Mouse (Mus musculus): ENCODE data around the gene Rps6ka1. TPM values are rescaled to one million over a fixed set of nuclear protein-coding genes. Genes with fewer than 3 reads are reported as not detected.
A peak's percentile ranks its signal among the peaks of the same experiment; 100 is the strongest.

Gene Rps6ka1
- polyA plus RNA-seq, 1 experiment from 2014 or later, result 34.9 TPM

DNA sequence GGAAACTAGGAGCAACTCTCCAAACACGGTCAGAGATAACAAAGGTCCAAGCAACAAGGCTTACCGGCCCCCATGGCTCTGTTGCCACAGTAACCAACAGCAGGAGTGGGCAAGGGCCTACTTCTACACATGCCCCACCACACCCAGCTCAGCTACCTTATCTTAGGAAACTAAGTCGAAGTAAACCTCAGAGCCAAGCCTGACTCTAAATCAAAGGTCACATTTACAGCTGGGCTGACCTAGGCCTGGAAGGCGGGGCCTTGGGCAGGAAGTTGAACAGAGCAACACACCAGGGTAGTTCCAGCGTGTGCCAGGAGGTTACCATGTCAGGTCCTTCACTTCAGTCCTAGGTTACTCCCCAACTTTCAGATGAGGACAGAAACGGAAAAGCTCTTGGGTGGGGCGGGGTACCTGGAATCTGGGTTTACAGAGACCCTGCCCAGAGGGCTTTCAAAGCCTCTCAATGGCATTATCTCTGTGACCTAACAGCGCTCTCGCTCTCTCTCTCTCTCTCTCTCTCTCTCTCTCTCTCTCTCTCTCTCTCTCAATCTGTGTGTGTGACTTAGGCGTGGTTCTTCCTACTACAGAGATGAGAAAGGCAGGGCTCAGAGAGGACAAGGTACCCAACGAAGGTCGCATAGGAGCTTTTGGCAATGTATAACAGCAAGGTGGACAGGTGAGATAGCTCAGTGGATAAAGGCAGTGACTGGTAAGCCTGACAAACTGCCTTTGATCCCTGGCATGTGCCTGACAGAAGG lies 8.3 kb downstream of the Rps6ka1 start:
- ATAC-seq (replicated peaks; ENCODE audit: insufficient number of reproducible peaks, low FRiP score, low TSS enrichment, low read depth) (no peak), DNase-seq (ENCODE audit: low spot score) (no peak)
- 83% methylated on average over 12 of the region's 12 CpGs for WGBS
- H3K4me1 ChIP-seq (ENCODE audit: control insufficient read depth, insufficient read depth, low read length), result peaks cover 4% of the 10 kb centered on the region; the same call in 1 of the 2 replicates
- no peak overlapping the region for H3K4me3 ChIP-seq (ENCODE audit: low read depth, low read length)
- H3K4me2 ChIP-seq (ENCODE audit: low read depth, low read length), result no peak overlapping the region
- no peaks in the 10 kb centered on the region for H3K9me3 ChIP-seq (replicated peaks; ENCODE audit: control insufficient read depth, low read length)
- no peak overlapping the region for H3K27ac ChIP-seq (replicated peaks; ENCODE audit: low read depth, low read length)
- H3K27me3 ChIP-seq (ENCODE audit: control insufficient read depth, insufficient read depth, low read length), result no peaks in the 10 kb centered on the region
- H3K9ac ChIP-seq (replicated peaks; ENCODE audit: low read length), result no peak overlapping the region
- no peaks in the 10 kb centered on the region for H3K36me3 ChIP-seq (replicated peaks; ENCODE audit: control insufficient read depth, insufficient read depth, low read depth, low read length)

DNA sequence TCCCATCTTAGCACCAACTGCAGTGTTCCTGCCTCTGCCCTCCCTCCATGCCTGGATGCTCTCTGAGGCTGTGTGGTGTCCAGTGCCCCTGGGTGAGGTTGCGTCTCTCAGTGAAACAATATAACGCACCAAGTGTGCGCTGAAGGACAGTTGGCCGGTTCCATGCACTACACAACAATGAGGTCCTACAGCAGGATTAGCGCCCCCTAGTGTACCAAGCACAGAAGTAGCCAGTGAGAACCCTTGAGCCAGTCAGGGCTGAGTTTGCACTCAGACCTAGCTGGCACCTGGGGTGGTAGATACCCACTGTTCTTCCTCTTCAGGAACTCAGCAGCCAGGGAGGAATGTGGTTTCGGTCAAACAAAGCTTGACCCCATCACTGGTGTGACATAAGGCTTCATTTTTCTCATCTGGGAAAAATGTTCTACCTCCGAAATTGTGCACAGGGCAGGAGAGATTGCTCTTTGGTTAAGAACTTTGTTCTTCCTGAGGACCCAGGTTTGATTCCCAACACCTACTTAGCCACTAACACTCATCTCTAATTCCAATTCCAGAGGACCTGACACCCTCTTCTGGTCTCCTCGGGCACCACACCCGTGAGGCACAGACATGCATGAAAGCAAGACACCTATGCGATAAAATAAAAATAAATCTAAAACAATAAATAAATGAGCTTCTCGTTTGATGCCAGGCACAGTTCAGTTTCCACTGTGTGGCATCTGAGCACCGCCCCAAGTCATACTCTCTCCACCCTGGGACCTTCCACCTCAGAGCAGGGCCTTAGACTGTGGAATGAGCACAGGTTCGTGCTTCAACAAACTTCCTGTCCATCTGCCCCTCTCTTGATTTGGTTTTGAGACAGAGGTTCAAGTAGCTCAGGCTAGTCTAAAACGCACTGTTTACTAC lies 9.5 kb downstream of the Rps6ka1 start:
- H3K9ac ChIP-seq (replicated peaks; ENCODE audit: low read length), result no peak overlapping the region
- no peak overlapping the region for H3K27ac ChIP-seq (replicated peaks; ENCODE audit: low read depth, low read length)
- peaks cover 4% of the 10 kb centered on the region; the same call in 1 of the 2 replicates for H3K4me1 ChIP-seq (ENCODE audit: control insufficient read depth, insufficient read depth, low read length)
- H3K4me3 ChIP-seq (ENCODE audit: low read depth, low read length), result no peak overlapping the region
- DNase-seq (ENCODE audit: low spot score), result peak; percentile 25
- H3K36me3 ChIP-seq (replicated peaks; ENCODE audit: control insufficient read depth, insufficient read depth, low read depth, low read length), result no peaks in the 10 kb centered on the region
- no peaks in the 10 kb centered on the region for H3K27me3 ChIP-seq (ENCODE audit: control insufficient read depth, insufficient read depth, low read length)
- no peak overlapping the region for H3K4me2 ChIP-seq (ENCODE audit: low read depth, low read length)
- ATAC-seq (replicated peaks; ENCODE audit: insufficient number of reproducible peaks, low FRiP score, low TSS enrichment, low read depth), result no peak
- no peaks in the 10 kb centered on the region for H3K9me3 ChIP-seq (replicated peaks; ENCODE audit: control insufficient read depth, low read length)
- 86% methylated on average over 14 of the region's 14 CpGs for WGBS

DNA sequence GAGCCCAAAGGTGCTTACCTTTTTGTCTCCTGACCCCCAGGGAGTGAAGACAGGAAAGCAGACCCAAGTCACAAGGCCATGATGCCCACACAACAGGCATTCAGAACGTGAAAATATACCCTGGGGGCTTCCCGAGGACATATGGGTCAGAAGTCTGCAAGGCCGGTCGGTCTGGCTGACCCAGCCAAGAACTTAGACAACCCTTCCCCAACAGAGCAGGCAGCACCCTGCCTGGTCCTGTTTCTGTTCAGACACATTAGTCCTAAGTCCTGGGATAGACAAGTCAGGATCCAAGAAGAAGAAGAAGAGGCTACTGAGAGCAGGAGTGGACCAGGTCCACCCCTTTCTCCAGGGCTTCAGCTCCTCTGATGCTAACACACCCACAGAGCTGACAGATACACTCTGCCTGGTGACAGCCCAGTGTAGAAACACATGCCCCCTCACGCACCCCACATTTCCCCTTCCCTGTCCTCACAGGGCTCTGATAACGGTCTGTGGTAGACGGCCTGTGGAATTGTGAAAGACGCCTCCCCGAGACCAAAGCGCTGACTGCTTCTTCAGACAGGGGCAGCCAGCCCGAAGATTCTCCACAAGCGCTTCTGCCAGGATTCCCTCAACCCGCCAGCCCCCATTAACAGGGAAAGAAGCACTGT lies 12.6 kb downstream of the Rps6ka1 start:
- Histone ChIP-seq H3K4me1 (ENCODE audit: control insufficient read depth, insufficient read depth, low read length) (peaks cover 4% of the 10 kb centered on the region; the same call in 1 of the 2 replicates), H3K4me3 (ENCODE audit: low read depth, low read length) (no peak overlapping the region), H3K27ac (replicated peaks; ENCODE audit: low read depth, low read length) (no peak overlapping the region), H3K9ac (replicated peaks; ENCODE audit: low read length) (no peak overlapping the region), H3K9me3 (replicated peaks; ENCODE audit: control insufficient read depth, low read length) (no peaks in the 10 kb centered on the region), H3K4me2 (ENCODE audit: low read depth, low read length) (no peak overlapping the region), H3K27me3 (ENCODE audit: control insufficient read depth, insufficient read depth, low read length) (no peaks in the 10 kb centered on the region), H3K36me3 (replicated peaks; ENCODE audit: control insufficient read depth, insufficient read depth, low read depth, low read length) (no peaks in the 10 kb centered on the region; the same call in 1 of the 2 replicates)
- WGBS, result 71% methylated on average over 13 of the region's 13 CpGs
- ATAC-seq (replicated peaks; ENCODE audit: insufficient number of reproducible peaks, low FRiP score, low TSS enrichment, low read depth) (no peak), DNase-seq (ENCODE audit: low spot score) (no peak)

DNA sequence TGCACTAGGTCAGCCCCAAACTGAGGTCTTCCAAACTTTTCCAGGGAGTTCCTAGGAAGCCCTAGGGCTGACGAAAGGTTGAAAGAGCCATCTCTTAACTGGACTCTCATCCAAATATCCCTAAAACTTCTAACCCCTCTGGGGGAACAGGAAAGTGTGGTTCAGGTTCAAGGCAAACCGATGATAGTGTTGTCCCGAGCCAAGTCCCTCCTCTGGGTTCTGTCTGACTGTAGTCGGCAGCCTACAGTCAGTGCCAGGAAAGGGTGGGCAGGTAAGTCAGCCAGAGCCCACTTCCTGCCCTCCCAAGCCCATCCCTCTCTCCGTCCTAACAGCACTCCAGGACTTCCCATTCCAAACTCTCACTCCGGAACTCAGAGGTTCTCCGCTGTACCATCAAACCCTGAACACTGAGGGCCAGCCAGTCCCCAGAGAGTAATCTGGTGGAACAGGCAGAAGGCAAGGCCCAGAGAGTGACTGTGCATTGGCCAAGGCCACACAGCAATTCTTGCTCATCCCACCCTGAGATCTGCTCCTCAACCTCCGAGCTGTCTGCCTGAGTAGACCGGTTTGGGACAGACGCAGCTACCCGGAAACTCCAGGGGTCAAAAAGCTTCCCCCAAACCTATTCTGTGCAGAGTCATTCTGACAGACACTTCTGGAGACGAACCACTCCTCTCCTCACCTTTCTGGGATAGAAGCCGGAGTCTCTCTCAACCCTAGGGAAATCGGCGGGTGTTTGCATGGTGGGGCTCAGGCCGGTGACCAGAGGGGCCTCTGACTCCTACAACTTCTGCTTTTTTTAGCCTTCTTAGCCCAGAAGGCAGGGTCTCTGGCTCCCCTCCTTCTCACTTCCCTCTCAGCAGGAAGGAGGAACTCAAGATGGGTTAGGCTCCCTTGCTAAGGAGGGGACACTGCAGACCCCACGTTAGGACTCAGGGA lies 13.4 kb downstream of the Rps6ka1 start:
- H3K9ac ChIP-seq (replicated peaks; ENCODE audit: low read length), result no peak overlapping the region
- ATAC-seq (replicated peaks; ENCODE audit: insufficient number of reproducible peaks, low FRiP score, low TSS enrichment, low read depth) (no peak), DNase-seq (ENCODE audit: low spot score) (no peak)
- H3K36me3 ChIP-seq (replicated peaks; ENCODE audit: control insufficient read depth, insufficient read depth, low read depth, low read length), result no peaks in the 10 kb centered on the region; the same call in 1 of the 2 replicates
- no peaks in the 10 kb centered on the region for H3K9me3 ChIP-seq (replicated peaks; ENCODE audit: control insufficient read depth, low read length)
- H3K27ac ChIP-seq (replicated peaks; ENCODE audit: low read depth, low read length), result no peak overlapping the region
- no peak overlapping the region for H3K4me3 ChIP-seq (ENCODE audit: low read depth, low read length)
- H3K27me3 ChIP-seq (ENCODE audit: control insufficient read depth, insufficient read depth, low read length), result no peaks in the 10 kb centered on the region
- peaks cover 4% of the 10 kb centered on the region; the same call in 1 of the 2 replicates for H3K4me1 ChIP-seq (ENCODE audit: control insufficient read depth, insufficient read depth, low read length)
- 81% methylated on average over 17 of the region's 17 CpGs for WGBS
- H3K4me2 ChIP-seq (ENCODE audit: low read depth, low read length), result no peak overlapping the region

DNA sequence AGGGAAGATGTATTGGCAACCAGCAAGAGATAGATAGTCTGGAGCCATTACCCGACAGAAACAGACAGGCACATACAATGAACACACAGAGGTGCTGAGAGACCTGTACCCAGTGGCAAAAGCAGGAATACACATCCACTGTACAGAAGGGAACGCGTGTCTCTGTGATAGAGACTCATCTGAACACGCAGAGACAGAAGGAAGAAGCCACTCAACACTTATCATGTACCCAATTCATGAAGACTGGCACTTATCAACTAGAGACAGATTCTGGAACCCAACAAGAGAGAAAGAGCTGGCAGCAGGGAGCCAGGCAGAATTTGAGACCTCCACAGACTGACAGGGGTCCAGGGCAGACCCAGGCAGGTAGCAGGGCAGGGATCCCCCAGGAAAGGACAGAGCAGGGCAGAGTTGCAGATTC lies 14.2 kb downstream of the Rps6ka1 start:
- Histone ChIP-seq H3K4me2 (ENCODE audit: low read depth, low read length) (no peak overlapping the region), H3K4me3 (ENCODE audit: low read depth, low read length) (no peak overlapping the region), H3K9me3 (replicated peaks; ENCODE audit: control insufficient read depth, low read length) (no peaks in the 10 kb centered on the region), H3K4me1 (ENCODE audit: control insufficient read depth, insufficient read depth, low read length) (peaks cover 4% of the 10 kb centered on the region; the same call in 1 of the 2 replicates), H3K27ac (replicated peaks; ENCODE audit: low read depth, low read length) (no peak overlapping the region), H3K27me3 (ENCODE audit: control insufficient read depth, insufficient read depth, low read length) (no peaks in the 10 kb centered on the region), H3K36me3 (replicated peaks; ENCODE audit: control insufficient read depth, insufficient read depth, low read depth, low read length) (no peaks in the 10 kb centered on the region; the same call in 1 of the 2 replicates), H3K9ac (replicated peaks; ENCODE audit: low read length) (no peak overlapping the region)
- no peak for ATAC-seq (replicated peaks; ENCODE audit: insufficient number of reproducible peaks, low FRiP score, low TSS enrichment, low read depth)
- 92% methylated on average over 4 of the region's 4 CpGs for WGBS
- DNase-seq (ENCODE audit: low spot score), result no peak

DNA sequence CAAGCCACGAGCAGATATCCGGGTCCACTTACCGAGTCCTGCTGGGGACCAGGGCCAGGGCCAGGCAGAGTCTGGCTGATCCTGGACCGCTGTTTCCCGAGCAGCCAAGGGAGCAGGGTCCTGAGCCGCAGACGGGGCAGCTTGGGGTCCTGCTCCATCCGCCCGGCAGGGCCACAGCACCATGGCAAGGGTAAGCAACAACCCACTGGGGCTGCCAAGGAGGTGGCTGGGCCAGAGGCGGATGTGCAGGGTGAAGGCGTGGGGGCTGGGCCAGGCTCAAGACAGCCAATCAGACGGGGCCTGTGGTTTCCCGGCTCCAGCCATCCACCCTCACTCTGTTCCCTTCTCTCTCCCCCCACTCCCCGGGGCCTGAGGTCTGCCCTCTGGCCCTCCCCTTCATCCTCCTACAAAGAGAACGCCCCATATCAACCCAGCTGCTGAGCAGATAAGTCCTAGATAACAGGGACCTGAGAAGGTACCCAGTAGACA lies 14.7 kb downstream of the Rps6ka1 start:
- no peak overlapping the region for H3K9ac ChIP-seq (replicated peaks; ENCODE audit: low read length)
- no peak overlapping the region for H3K4me2 ChIP-seq (ENCODE audit: low read depth, low read length)
- ATAC-seq (replicated peaks; ENCODE audit: insufficient number of reproducible peaks, low FRiP score, low TSS enrichment, low read depth), result no peak
- H3K27ac ChIP-seq (replicated peaks; ENCODE audit: low read depth, low read length), result no peak overlapping the region
- DNase-seq (ENCODE audit: low spot score), result no peak
- H3K9me3 ChIP-seq (replicated peaks; ENCODE audit: control insufficient read depth, low read length), result no peaks in the 10 kb centered on the region
- WGBS, result 67% methylated on average over 15 of the region's 15 CpGs
- H3K4me3 ChIP-seq (ENCODE audit: low read depth, low read length), result no peak overlapping the region
- no peaks in the 10 kb centered on the region; the same call in 1 of the 2 replicates for H3K36me3 ChIP-seq (replicated peaks; ENCODE audit: control insufficient read depth, insufficient read depth, low read depth, low read length)
- no peaks in the 10 kb centered on the region for H3K27me3 ChIP-seq (ENCODE audit: control insufficient read depth, insufficient read depth, low read length)
- peaks cover 4% of the 10 kb centered on the region; the same call in 1 of the 2 replicates for H3K4me1 ChIP-seq (ENCODE audit: control insufficient read depth, insufficient read depth, low read length)

DNA sequence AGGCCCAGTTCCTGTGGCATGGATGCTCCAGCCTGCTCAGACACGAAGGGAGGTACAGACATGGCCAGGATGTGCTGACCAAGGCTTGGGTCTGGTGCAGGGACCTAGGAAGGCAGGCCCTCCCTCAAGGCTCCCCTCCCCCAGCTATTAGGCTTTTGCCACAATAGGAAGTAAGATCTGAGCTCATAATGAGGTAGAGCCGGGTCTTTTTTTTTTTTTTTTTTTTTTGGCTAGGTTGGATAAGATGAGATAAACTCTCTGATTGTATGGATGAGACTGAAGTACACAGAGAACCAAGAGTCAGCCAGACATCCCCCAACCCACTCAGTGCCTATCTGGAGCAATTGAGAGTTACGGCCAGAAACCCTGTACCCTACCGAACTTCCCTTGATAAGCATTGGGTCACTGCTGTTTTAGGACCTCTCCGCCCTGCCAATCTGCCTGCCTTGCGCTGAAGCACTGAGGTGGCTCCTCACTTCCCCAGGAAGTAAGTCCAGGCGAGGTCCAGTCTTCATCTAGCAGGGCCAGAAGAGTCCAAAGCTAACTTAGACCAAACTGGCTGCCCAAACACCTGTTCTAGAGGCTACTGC lies 15.3 kb downstream of the Rps6ka1 start:
- ATAC-seq (replicated peaks; ENCODE audit: insufficient number of reproducible peaks, low FRiP score, low TSS enrichment, low read depth), result no peak

More for the DNA sequence above, 15.3 kb downstream of the Rps6ka1 start:
- no peaks in the 10 kb centered on the region for H3K27me3 ChIP-seq (ENCODE audit: control insufficient read depth, insufficient read depth, low read length)
- WGBS, result 81% methylated on average over 7 of the region's 7 CpGs
- H3K9me3 ChIP-seq (replicated peaks; ENCODE audit: control insufficient read depth, low read length), result no peaks in the 10 kb centered on the region
- H3K36me3 ChIP-seq (replicated peaks; ENCODE audit: control insufficient read depth, insufficient read depth, low read depth, low read length), result no peaks in the 10 kb centered on the region; the same call in 1 of the 2 replicates
- H3K4me2 ChIP-seq (ENCODE audit: low read depth, low read length), result no peak overlapping the region
- H3K4me3 ChIP-seq (ENCODE audit: low read depth, low read length), result no peak overlapping the region
- H3K4me1 ChIP-seq (ENCODE audit: control insufficient read depth, insufficient read depth, low read length), result peaks cover 4% of the 10 kb centered on the region; the same call in 1 of the 2 replicates
- no peak for DNase-seq (ENCODE audit: low spot score)
- no peak overlapping the region for H3K9ac ChIP-seq (replicated peaks; ENCODE audit: low read length)
- no peak overlapping the region for H3K27ac ChIP-seq (replicated peaks; ENCODE audit: low read depth, low read length)

All from embryonic facial prominence, embryonic 11.5 days (tissue).